Mouse (Mus musculus) heart, adult 2 months (tissue): ENCODE measurements around the gene Acsm1.

Experiments
- EP300 ChIP-seq: fragments of 200-500 bp; IDR thresholded peaks from 2 replicates; pipeline ENCODE4 v1.6.1; 2011; ENCODE audit warnings: low read depth, low read length, control low read depth; ENCODE audit not compliant: insufficient read depth
- POLR2A ChIP-seq: fragments of 200-500 bp; IDR thresholded peaks from 2 replicates; pipeline ENCODE4 v1.6.1; 2011; ENCODE audit warnings: mild to moderate bottlenecking, low read depth, low read length, control low read depth; ENCODE audit not compliant: insufficient read depth

DNA sequence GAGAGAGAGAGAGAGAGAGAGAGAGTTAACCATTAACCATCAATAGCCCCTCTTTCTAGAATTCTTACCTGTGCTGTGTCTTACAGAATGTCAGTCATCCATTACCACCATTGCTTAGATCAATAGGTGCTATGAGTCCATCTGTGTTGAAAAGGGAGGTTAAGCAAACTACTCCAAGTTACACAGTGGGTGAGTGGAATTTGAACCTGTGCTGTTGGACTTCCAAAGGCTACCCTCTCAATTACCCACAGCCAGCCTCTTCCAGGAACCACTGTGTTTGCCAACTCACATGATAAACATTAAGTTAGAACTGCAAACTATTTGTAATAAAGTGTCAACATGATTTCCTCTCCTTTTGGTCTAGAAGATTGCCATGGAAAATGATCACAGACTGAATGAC is 13.3 kb downstream of the Acsm1 start:
- TF ChIP-seq EP300 (no peak), POLR2A (no peak)
